Mouse (Mus musculus): Measurements from ENCODE around the gene Psg25. TPM values are rescaled to one million over a fixed set of nuclear protein-coding genes. Genes with fewer than 3 reads are reported as not detected.
"Not testable (repeated sequence)": the region's sequence is repeated elsewhere in the genome, so short reads cannot be mapped to it uniquely, and the experiment has no call there.

Gene Psg25
- not detected for polyA plus RNA-seq (2012; fragmentation: generic; extraction: Trizol)
- long read RNA-seq, experiment 1, result 0 reads
- long read RNA-seq, experiment 2, result 0 reads

- TF ChIP-seq CEBPB (IDR thresholded peaks at IDR 0.05; ENCODE audit: low read depth) (no peak), CTCF (IDR thresholded peaks at IDR 0.05; ENCODE audit: control insufficient read depth, insufficient read depth, insufficient read length) (no peak), FOSL1 (IDR thresholded peaks at IDR 0.05; ENCODE audit: insufficient read depth, low read length, poor library complexity, severe bottlenecking) (no peak)
- Histone ChIP-seq H3K36me3 (ENCODE audit: control insufficient read depth, insufficient read depth) (no peaks in the 10 kb centered on the region), H3K27me3 (ENCODE audit: control insufficient read depth, insufficient read depth, insufficient read length) (no peaks in the 10 kb centered on the region), H3ac (ENCODE audit: control insufficient read depth, insufficient read length, low read depth) (no peak within 1 kb of the TSS), H3K4me3 (ENCODE audit: insufficient read depth, poor library complexity, severe bottlenecking) (no peak within 1 kb of the TSS), H3K79me2 (ENCODE audit: control insufficient read depth, insufficient read depth) (no peaks in the 10 kb centered on the region), H3K79me3 (ENCODE audit: low read depth) (no peaks in the 10 kb centered on the region)
Measured at GRCm38 (mm10) chr7:18532169-18532568, at the start of gene Psg25. Psg25 (minus strand) TSS chr7:18532269.

DNA sequence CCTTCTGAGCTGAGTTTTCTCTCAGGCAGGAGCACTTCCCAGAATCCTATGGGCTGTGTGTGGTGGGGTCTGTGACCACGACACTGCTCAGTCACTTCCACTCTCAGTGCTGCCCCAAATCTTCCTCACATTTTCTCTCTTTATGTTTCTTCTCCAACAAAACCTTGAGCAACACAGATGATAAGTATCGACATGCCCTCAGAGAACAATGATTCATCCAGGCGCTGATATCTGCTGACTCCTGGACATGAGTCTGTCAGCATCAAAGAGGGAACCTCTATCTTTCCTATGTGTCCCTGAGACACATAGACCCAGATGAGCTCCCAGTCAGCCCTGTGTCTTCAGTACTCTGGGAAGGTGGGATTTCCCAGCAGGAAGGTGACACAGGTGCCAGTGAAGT lies 35.1 kb upstream of the Psg25 start, which contains the start of gene Psg27:
Gene Psg27 (minus strand): TSS at position 101 of the 400 bp plus-strand sequence.
- Histone ChIP-seq H3K79me2 (ENCODE audit: control insufficient read depth, insufficient read depth) (no peaks in the 10 kb centered on the region), H3K36me3 (ENCODE audit: control insufficient read depth, insufficient read depth) (no peaks in the 10 kb centered on the region), H3K79me3 (ENCODE audit: low read depth) (no peaks in the 10 kb centered on the region), H3ac (ENCODE audit: control insufficient read depth, insufficient read length, low read depth) (no peak within 1 kb of the TSS), H3K4me3 (ENCODE audit: insufficient read depth, poor library complexity, severe bottlenecking) (no peak within 1 kb of the TSS), H3K27me3 (ENCODE audit: control insufficient read depth, insufficient read depth, insufficient read length) (no peaks in the 10 kb centered on the region)
- TF ChIP-seq USF1 (IDR thresholded peaks at IDR 0.05; ENCODE audit: low read depth) (no peak), CTCF (IDR thresholded peaks at IDR 0.05; ENCODE audit: control insufficient read depth, insufficient read depth, insufficient read length) (no peak)

- no peaks in the 10 kb centered on the region for H3K79me2 ChIP-seq (ENCODE audit: control insufficient read depth, insufficient read depth)
- H3K36me3 ChIP-seq (ENCODE audit: control insufficient read depth, insufficient read depth), result no peaks in the 10 kb centered on the region
Measured at GRCm38 (mm10) chr7:18559850-18560249, 27.8 kb upstream of the Psg25 start.

GRCm38 (mm10) chr7:18555751-18556150 lies 23.7 kb upstream of the Psg25 start:
- H3K79me3 ChIP-seq (ENCODE audit: low read depth); H3ac ChIP-seq (ENCODE audit: control insufficient read depth, insufficient read length, low read depth); H3K79me2 ChIP-seq (ENCODE audit: control insufficient read depth, insufficient read depth); H3K4me3 ChIP-seq (ENCODE audit: insufficient read depth, poor library complexity, severe bottlenecking); H3K36me3 ChIP-seq (ENCODE audit: control insufficient read depth, insufficient read depth); H3K27me3 ChIP-seq (ENCODE audit: control insufficient read depth, insufficient read depth, insufficient read length): not testable (repeated sequence)

More at GRCm38 (mm10) chr7:18559850-18560249, 27.8 kb upstream of the Psg25 start:
- TF ChIP-seq CTCF (IDR thresholded peaks at IDR 0.05; ENCODE audit: control insufficient read depth, insufficient read depth, insufficient read length), result no peak
- no peak for TF ChIP-seq MAX (IDR thresholded peaks at IDR 0.05)
- no peak for TF ChIP-seq MYOG (IDR thresholded peaks at IDR 0.05; ENCODE audit: control insufficient read depth, extremely low read depth, insufficient read length)
- no peak for TF ChIP-seq CEBPB (IDR thresholded peaks at IDR 0.05; ENCODE audit: low read depth)
- TF ChIP-seq MYOD1 (IDR thresholded peaks at IDR 0.05; ENCODE audit: control insufficient read depth, insufficient read length, low read depth), result no peak
- TF ChIP-seq USF1 (IDR thresholded peaks at IDR 0.05; ENCODE audit: low read depth), result no peak
- no peak for TF ChIP-seq FOSL1 (IDR thresholded peaks at IDR 0.05; ENCODE audit: insufficient read depth, low read length, poor library complexity, severe bottlenecking)
- H3K27me3 ChIP-seq (ENCODE audit: control insufficient read depth, insufficient read depth, insufficient read length), result no peaks in the 10 kb centered on the region
- no peaks in the 10 kb centered on the region for H3K79me3 ChIP-seq (ENCODE audit: low read depth)
- H3K4me3 ChIP-seq (ENCODE audit: insufficient read depth, poor library complexity, severe bottlenecking), result no peak overlapping the region
- H3ac ChIP-seq (ENCODE audit: control insufficient read depth, insufficient read length, low read depth), result no peak overlapping the region

- Histone ChIP-seq H3K79me3 (ENCODE audit: low read depth) (no peaks in the 10 kb centered on the region), H3K27me3 (ENCODE audit: control insufficient read depth, insufficient read depth, insufficient read length) (no peaks in the 10 kb centered on the region), H3K4me3 (ENCODE audit: insufficient read depth, poor library complexity, severe bottlenecking) (no peak overlapping the region), H3K36me3 (ENCODE audit: control insufficient read depth, insufficient read depth) (no peaks in the 10 kb centered on the region), H3K79me2 (ENCODE audit: control insufficient read depth, insufficient read depth) (no peaks in the 10 kb centered on the region), H3ac (ENCODE audit: control insufficient read depth, insufficient read length, low read depth) (no peak overlapping the region)
- TF ChIP-seq FOSL1 (IDR thresholded peaks at IDR 0.05; ENCODE audit: insufficient read depth, low read length, poor library complexity, severe bottlenecking), result no peak
- TF ChIP-seq MYOG (IDR thresholded peaks at IDR 0.05; ENCODE audit: control insufficient read depth, extremely low read depth, insufficient read length), result no peak
Measured at GRCm38 (mm10) chr7:18533420-18533819, 1.4 kb upstream of the Psg25 start.

- Histone ChIP-seq H3K36me3 (ENCODE audit: control insufficient read depth, insufficient read depth) (no peaks in the 10 kb centered on the region), H3ac (ENCODE audit: control insufficient read depth, insufficient read length, low read depth) (no peak overlapping the region), H3K27me3 (ENCODE audit: control insufficient read depth, insufficient read depth, insufficient read length) (no peaks in the 10 kb centered on the region), H3K4me3 (ENCODE audit: insufficient read depth, poor library complexity, severe bottlenecking) (no peak overlapping the region), H3K79me2 (ENCODE audit: control insufficient read depth, insufficient read depth) (no peaks in the 10 kb centered on the region), H3K79me3 (ENCODE audit: low read depth) (no peaks in the 10 kb centered on the region)
- TF ChIP-seq USF1 (IDR thresholded peaks at IDR 0.05; ENCODE audit: low read depth), result no peak
- TF ChIP-seq CEBPB (IDR thresholded peaks at IDR 0.05; ENCODE audit: low read depth), result no peak
- no peak for TF ChIP-seq MAX (IDR thresholded peaks at IDR 0.05)
- TF ChIP-seq MYOD1 (IDR thresholded peaks at IDR 0.05; ENCODE audit: control insufficient read depth, insufficient read length, low read depth), result no peak
- no peak for TF ChIP-seq MYOG (IDR thresholded peaks at IDR 0.05; ENCODE audit: control insufficient read depth, extremely low read depth, insufficient read length)
- no peak for TF ChIP-seq CTCF (IDR thresholded peaks at IDR 0.05; ENCODE audit: control insufficient read depth, insufficient read depth, insufficient read length)
- TF ChIP-seq FOSL1 (IDR thresholded peaks at IDR 0.05; ENCODE audit: insufficient read depth, low read length, poor library complexity, severe bottlenecking), result no peak
Measured at GRCm38 (mm10) chr7:18524668-18525067, 7.4 kb downstream of the Psg25 start.

DNA sequence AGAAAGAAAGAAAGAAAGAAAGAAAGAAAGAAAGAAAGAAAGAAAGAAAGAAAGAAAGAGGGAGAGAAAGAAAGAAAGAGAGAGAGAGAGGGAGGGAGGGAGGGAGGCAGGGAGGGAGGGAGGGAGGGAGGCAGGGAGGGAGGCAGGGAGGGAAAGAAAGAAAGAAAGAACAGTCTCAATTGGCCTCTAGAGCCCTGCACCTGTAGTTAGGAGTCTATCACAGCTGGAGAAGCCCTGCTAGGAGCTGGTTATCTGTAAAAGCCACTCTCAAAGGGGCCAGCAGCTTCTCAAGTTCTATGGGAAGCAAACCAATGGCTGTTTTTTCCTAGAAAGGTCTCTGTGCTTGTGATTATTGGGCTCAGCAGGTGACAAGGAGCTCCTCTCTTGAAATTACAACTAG lies 19.2 kb downstream of the Psg25 start:
- not testable (repeated sequence) for H3ac ChIP-seq (ENCODE audit: control insufficient read depth, insufficient read length, low read depth); H3K27me3 ChIP-seq (ENCODE audit: control insufficient read depth, insufficient read depth, insufficient read length); H3K4me3 ChIP-seq (ENCODE audit: insufficient read depth, poor library complexity, severe bottlenecking); H3K36me3 ChIP-seq (ENCODE audit: control insufficient read depth, insufficient read depth); H3K79me2 ChIP-seq (ENCODE audit: control insufficient read depth, insufficient read depth); H3K79me3 ChIP-seq (ENCODE audit: low read depth)

DNA sequence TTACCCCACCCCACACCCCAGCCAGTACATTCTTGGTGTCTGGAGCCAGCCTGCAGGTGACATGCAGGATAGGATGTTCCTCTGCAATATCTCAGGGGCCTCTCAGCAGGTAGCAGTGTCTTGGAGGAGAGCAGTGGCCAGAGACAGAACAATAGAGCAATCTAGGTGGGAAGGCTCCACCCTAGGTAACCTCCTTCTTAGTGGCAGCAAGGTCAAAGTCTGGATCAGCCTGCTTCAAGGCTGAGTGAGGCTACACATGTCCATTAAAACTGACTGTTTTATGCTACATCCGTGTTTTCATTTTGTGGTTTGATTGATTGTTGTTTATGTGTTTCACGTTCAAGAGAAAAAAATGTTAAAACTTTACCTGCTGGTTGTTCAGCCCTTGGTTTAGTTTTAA lies 19.7 kb downstream of the Psg25 start:
- not testable (repeated sequence) for H3K4me3 ChIP-seq (ENCODE audit: insufficient read depth, poor library complexity, severe bottlenecking); H3K27me3 ChIP-seq (ENCODE audit: control insufficient read depth, insufficient read depth, insufficient read length); H3K79me2 ChIP-seq (ENCODE audit: control insufficient read depth, insufficient read depth); H3K79me3 ChIP-seq (ENCODE audit: low read depth); H3K36me3 ChIP-seq (ENCODE audit: control insufficient read depth, insufficient read depth); H3ac ChIP-seq (ENCODE audit: control insufficient read depth, insufficient read length, low read depth)

All from C2C12 (cell line).